8 mouse cellular contexts compared by ENCODE assay signal in genomic region chr12:76177864-76178518, GRCm38 (mm10). TPM values are rescaled to one million over a fixed set of nuclear protein-coding genes. Genes with fewer than 3 reads are reported as not detected.
DNase-seq lines count a peak whose midpoint lies in the region.

No protein-coding gene starts in this region.

- H3K36me3 ChIP-seq in forebrain, embryonic 10.5 days (replicated peaks), result no peaks in the 10 kb centered on the region

- H3K27ac ChIP-seq in forebrain, embryonic 10.5 days, result no peak overlapping the region

- H3K4me3 ChIP-seq in forebrain, embryonic 10.5 days, result peak overlapping the region; percentile 58

- peak; percentile 90 for DNase-seq in ES-CJ7 (ENCODE audit: low read depth, low spot score)
- peak; percentile 76 for DNase-seq in brain, adult 2 months (ENCODE audit: low read depth, low spot score)
- peak; percentile 77 for DNase-seq in forebrain, embryonic 10.5 days (ENCODE audit: extremely low spot score, low spot score)
- peak; percentile 66 to 78 for DNase-seq in heart, postnatal 36 days
- peak; percentile 21 to 69 for DNase-seq in layer of hippocampus, adult 18-20 months (ENCODE audit: low spot score in 2 of 2)
- peak; percentile 76 for DNase-seq in lung, postnatal 10 days
- peak; percentile 36 for DNase-seq in ovary, postnatal 10 days (ENCODE audit: low spot score)
- DNase-seq in urinary bladder, postnatal 36 days (ENCODE audit: low spot score in 2 of 2), result peak; percentile 39 to 60

- peaks cover 9% of the 10 kb centered on the region for H3K4me1 ChIP-seq in forebrain, embryonic 10.5 days

- intact Hi-C loops in heart, postnatal 36 days (cut with DNase I), result loop anchor here (2.0 to 5.0 kb wide), 2 partner anchors 161 to 391 kb away; no protein-coding TSS in a partner anchor

- peaks cover 33% of the 10 kb centered on the region for H3K27me3 ChIP-seq in forebrain, embryonic 10.5 days (ENCODE audit: poor library complexity, severe bottlenecking)

- H3K9me3 ChIP-seq in forebrain, embryonic 10.5 days, result no peaks in the 10 kb centered on the region

- 43% methylated on average over 16 of the region's 16 CpGs for WGBS in forebrain, embryonic 10.5 days

RNA-seq across cellular contexts. Expression of gene Esr2, which starts 0.9 kb away (rescaled TPM):
- polyA plus RNA-seq in forebrain, embryonic 10.5 days (2016; fragmentation: Nextera tagmentation; extraction: Ambion mirVana), result 0.10 and 0.47 TPM in 2 replicates
- total RNA-seq in heart, postnatal 36 days (2021), result not detected
- total RNA-seq in layer of hippocampus, adult 18-20 months (2021), result under 1 TPM; 0.18 to 0.27 TPM

Comparison
In these comparisons a context has a peak if more than half of its experiments do, and no peak if none do; other contexts are left out.
1. DNase-seq: peak in every context shown above with its lines; median percentile 90 in ES-CJ7; 77 in forebrain, embryonic 10.5 days; 76 in brain, adult 2 months; 76 in lung, postnatal 10 days; 72 in heart, postnatal 36 days; 50 in urinary bladder, postnatal 36 days; 45 in layer of hippocampus, adult 18-20 months; 36 in ovary, postnatal 10 days.